Mouse (Mus musculus) E14TG2a.4 (cell line): ENCODE results near the gene Paqr7.
A peak's percentile ranks its signal among the peaks of the same experiment; 100 is the strongest.

Experiments used
- H3K27me3 ChIP-seq: 2 replicates; pipeline ENCODE4 v1.6.1; 2014; ENCODE audit warnings: low read length, control low read depth; ENCODE audit not compliant: insufficient read depth
- H3K36me3 ChIP-seq: 2 replicates; pipeline ENCODE4 v1.6.1; 2014; ENCODE audit warnings: low read length, control low read depth; ENCODE audit not compliant: insufficient read depth
- H3K4me1 ChIP-seq: replicated peaks from 2 replicates; pipeline ENCODE4 v1.6.1; 2014; ENCODE audit warnings: low read depth, low read length, control low read depth
- H3K4me3 ChIP-seq: replicated peaks from 2 replicates; pipeline ENCODE4 v1.5.1; 2014; ENCODE audit warnings: mild to moderate bottlenecking, low read length
- H3K9me3 ChIP-seq: 2 replicates; pipeline ENCODE4 v1.6.1; 2014; ENCODE audit warnings: low read length, control low read depth
- CTCF ChIP-seq: conservative IDR thresholded peaks from 2 replicates; pipeline ENCODE4 v1.5.1; 2014; ENCODE audit warnings: low read length
- NANOG ChIP-seq: IDR thresholded peaks from 2 replicates; pipeline ENCODE4 v1.6.1; 2014; ENCODE audit warnings: borderline replicate concordance, low read length, mixed read lengths
- POU5F1 ChIP-seq: IDR thresholded peaks from 2 replicates; pipeline ENCODE4 v1.6.1; 2014; ENCODE audit warnings: low read length, borderline replicate concordance

Gene Paqr7

DNA sequence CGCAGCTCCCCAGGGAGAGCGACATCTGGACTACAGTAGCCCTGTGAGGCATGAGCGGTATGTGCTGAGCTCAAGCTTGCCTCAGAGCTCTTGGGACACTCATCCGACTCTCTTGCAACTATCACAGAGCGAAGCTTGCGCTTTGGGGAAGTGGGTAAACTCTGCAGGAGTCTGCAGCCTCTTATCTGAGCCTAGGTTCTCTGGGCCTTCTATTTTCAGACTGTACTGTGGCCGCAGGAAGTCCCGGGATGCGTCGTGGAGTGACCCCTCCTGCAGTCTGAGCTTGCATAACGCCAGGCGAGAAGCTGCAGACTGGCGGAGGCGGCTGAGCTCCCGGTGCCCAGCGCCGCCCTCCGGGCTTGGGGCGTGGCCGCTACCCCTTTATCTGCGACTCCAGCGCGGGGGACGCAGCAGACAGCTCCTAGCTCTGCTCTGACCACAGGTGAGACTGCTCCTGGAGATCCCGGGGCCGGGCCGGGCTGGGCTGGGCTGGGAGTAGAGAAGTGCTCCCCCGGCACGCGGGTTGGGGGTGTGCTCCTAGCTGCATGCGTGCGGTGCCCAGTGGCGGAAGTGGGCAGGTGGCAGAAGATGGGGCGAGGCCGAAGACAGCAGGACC lies at the start of gene Paqr7:
Paqr7 (plus strand) TSS at position 103 of the 616 bp plus-strand sequence.
- H3K9me3 ChIP-seq: no peaks in the 10 kb centered on the region
- no peak for TF ChIP-seq POU5F1
- TF ChIP-seq NANOG: no peak
- no peak for TF ChIP-seq CTCF
- H3K4me3 ChIP-seq: peak within 1 kb of the TSS; percentile 66
- H3K27me3 ChIP-seq: peaks cover 32% of the 10 kb centered on the region
- H3K4me1 ChIP-seq: peaks cover 60% of the 10 kb centered on the region
- H3K36me3 ChIP-seq: no peaks in the 10 kb centered on the region

GRCm38 (mm10) chr4:134447966-134448365 lies 48.5 kb upstream of the Paqr7 start:
- Histone ChIP-seq H3K27me3 (peaks cover 2% of the 10 kb centered on the region; the same call in 1 of the 2 replicates), H3K9me3 (peaks cover 2% of the 10 kb centered on the region)

DNA sequence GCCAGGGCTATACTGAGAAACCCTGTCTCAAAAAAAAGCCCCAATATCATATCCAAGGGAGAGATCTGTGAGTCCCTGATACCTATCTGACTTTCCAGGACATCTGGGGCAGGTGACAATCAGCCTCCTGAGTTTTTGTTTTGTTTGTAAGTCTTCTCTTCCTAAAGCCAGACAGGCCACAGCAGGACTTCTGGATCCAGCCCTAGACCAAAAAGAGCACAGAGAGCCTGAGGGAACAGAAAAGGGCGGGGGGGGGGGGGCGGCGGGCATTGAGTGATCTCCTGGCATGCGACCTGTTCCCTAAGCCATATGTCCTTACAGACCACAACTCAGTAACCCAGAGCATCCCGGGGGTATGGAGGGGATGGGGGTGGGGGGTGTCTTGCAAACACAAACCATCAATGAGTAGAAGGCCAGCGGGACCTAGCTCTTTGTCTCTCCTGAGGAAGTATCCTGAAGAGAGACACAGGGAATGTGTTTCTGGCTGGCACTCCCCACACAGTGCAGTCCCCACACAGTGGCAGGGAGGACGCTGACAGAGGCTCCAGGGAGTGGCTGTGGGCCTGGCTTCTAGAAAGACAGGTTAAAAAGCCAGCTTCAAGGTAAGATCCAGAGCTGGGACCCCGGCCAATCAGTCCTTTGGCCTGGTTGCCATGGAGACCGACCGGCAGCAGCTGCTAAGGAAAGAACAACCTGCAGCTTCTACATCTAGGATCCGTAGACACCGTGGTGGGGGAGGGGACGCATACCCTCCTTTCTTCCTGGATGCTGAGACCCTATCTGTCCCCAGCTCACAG lies 46.7 kb upstream of the Paqr7 start:
- Histone ChIP-seq H3K4me1 (peaks cover 76% of the 10 kb centered on the region), H3K9me3 (no peaks in the 10 kb centered on the region), H3K4me3 (peak overlapping the region; percentile 48), H3K36me3 (no peaks in the 10 kb centered on the region), H3K27me3 (peaks cover 11% of the 10 kb centered on the region; the same call in 1 of the 2 replicates)
- no peak for TF ChIP-seq NANOG
- no peak for TF ChIP-seq CTCF
- TF ChIP-seq POU5F1: no peak

More at GRCm38 (mm10) chr4:134447966-134448365, 48.5 kb upstream of the Paqr7 start:
- Histone ChIP-seq H3K36me3 (no peaks in the 10 kb centered on the region), H3K4me1 (peaks cover 77% of the 10 kb centered on the region), H3K4me3 (peak overlapping the region; percentile 56)
- TF ChIP-seq CTCF (no peak), NANOG (no peak), POU5F1 (no peak)

DNA sequence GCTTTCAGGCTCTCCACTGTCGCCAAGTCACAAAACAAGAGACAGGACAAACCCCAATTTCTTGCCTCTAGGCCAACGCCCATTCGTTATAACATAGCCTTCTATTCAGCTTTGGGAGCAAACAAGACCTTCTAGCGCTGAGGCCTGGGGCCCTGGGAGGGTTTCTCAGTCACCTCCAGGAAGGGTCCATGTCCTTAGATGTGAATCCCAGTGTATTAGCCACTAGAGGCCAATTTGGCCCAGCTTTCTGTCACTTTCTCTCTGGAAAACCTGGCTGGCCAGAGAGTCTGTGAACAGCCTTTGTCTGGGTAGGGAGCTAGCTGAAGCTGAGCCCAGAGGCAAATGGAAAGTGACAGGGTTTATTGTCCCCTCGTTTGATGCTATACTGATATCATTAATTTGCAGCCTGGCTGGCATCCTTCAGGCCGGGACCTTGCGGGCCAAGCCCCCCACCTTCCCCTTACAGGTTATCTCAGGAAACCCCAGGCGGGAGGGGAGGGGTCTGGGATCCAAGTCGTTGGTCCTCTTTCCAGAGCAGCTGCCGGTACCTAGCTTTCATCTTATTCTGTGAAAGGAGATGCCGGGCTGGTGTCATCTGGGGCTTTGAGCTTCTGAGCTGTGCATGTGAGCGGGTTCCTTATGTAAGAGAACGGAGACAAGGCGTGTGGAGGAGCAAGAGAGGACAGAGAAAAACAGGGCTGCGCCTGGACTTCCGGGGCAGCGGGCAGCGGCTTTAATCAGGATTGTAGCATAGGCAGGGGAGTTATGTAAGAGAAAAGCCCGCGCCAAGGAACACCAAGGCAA lies 45.9 kb upstream of the Paqr7 start:
- Histone ChIP-seq H3K36me3 (no peaks in the 10 kb centered on the region), H3K4me3 (peak overlapping the region; percentile 48), H3K9me3 (no peaks in the 10 kb centered on the region), H3K27me3 (peaks cover 14% of the 10 kb centered on the region; the same call in 1 of the 2 replicates), H3K4me1 (peaks cover 77% of the 10 kb centered on the region)
- no peak for TF ChIP-seq NANOG
- TF ChIP-seq CTCF: no peak
- no peak for TF ChIP-seq POU5F1

- Histone ChIP-seq H3K4me1 (peaks cover 77% of the 10 kb centered on the region), H3K9me3 (no peaks in the 10 kb centered on the region), H3K4me3 (no peak overlapping the region), H3K36me3 (no peaks in the 10 kb centered on the region), H3K27me3 (peaks cover 14% of the 10 kb centered on the region; the same call in 1 of the 2 replicates)
- TF ChIP-seq CTCF (no peak), NANOG (no peak), POU5F1 (no peak)
Observed at GRCm38 (mm10) chr4:134451484-134451883, 45.0 kb upstream of the Paqr7 start.

GRCm38 (mm10) chr4:134453619-134454400 lies 42.7 kb upstream of the Paqr7 start:
- peak overlapping the region; percentile 56 for H3K4me3 ChIP-seq
- TF ChIP-seq CTCF (no peak), POU5F1 (no peak), NANOG (no peak)
- no peaks in the 10 kb centered on the region for H3K36me3 ChIP-seq

GRCm38 (mm10) chr4:134455310-134455709 lies 41.2 kb upstream of the Paqr7 start:
- H3K4me1 ChIP-seq: peaks cover 73% of the 10 kb centered on the region
- H3K27me3 ChIP-seq: peaks cover 14% of the 10 kb centered on the region; the same call in 1 of the 2 replicates
- no peaks in the 10 kb centered on the region for H3K36me3 ChIP-seq
- no peak for TF ChIP-seq NANOG
- TF ChIP-seq POU5F1: no peak
- no peak for TF ChIP-seq CTCF
- no peak overlapping the region for H3K4me3 ChIP-seq
- H3K9me3 ChIP-seq: no peaks in the 10 kb centered on the region

More at GRCm38 (mm10) chr4:134453619-134454400, 42.7 kb upstream of the Paqr7 start:
- H3K9me3 ChIP-seq: no peaks in the 10 kb centered on the region
- H3K4me1 ChIP-seq: peaks cover 81% of the 10 kb centered on the region
- peaks cover 14% of the 10 kb centered on the region; the same call in 1 of the 2 replicates for H3K27me3 ChIP-seq
